Mouse (Mus musculus) hindbrain, embryonic 11.5 days (tissue): Measurements from ENCODE around the gene Mybbp1a. TPM values are rescaled to one million over a fixed set of nuclear protein-coding genes. Genes with fewer than 3 reads are reported as not detected.
A peak's percentile ranks its signal among the peaks of the same experiment; 100 is the strongest.

Source experiments
- ATAC-seq: fragments of 200-750 bp; cut with Nextera tagmentation; 2 replicates; pipeline ENCODE4 v1.8.0; 2017; ENCODE audit warnings: mild to moderate bottlenecking, moderate TSS enrichment, moderate library complexity; ENCODE audit not compliant: low FRiP score
- DNase-seq: peaks from one replicate; pipeline ENCODE4 v3.0.0-alpha.2; 2015; ENCODE audit warnings: low spot score
- H3K27ac ChIP-seq: fragments of 300-500 bp; sonication (generic); 2 replicates; pipeline ENCODE4 v1.5.1; 2014; ENCODE audit warnings: mild to moderate bottlenecking, low read depth, low read length
- H3K27me3 ChIP-seq: fragments of 300-500 bp; sonication (generic); 2 replicates; pipeline ENCODE4 v1.6.1; 2014; ENCODE audit warnings: mild to moderate bottlenecking, low read length, moderate library complexity, mixed read lengths; ENCODE audit not compliant: control insufficient read depth, insufficient read depth
- H3K36me3 ChIP-seq: fragments of 300-500 bp; sonication (generic); 2 replicates; pipeline ENCODE4 v1.6.1; 2014; ENCODE audit warnings: mild to moderate bottlenecking, low read length, moderate library complexity, mixed read lengths; ENCODE audit not compliant: control insufficient read depth, insufficient read depth
- H3K4me1 ChIP-seq: fragments of 300-500 bp; sonication (generic); replicated peaks from 2 replicates; pipeline ENCODE4 v1.6.1; 2014; ENCODE audit warnings: low read length, mixed read lengths; ENCODE audit not compliant: control insufficient read depth, insufficient read depth
- H3K4me2 ChIP-seq: fragments of 300-500 bp; sonication (generic); replicated peaks from 2 replicates; pipeline ENCODE4 v1.6.1; 2014; ENCODE audit warnings: mild to moderate bottlenecking, low read depth, low read length
- H3K4me3 ChIP-seq: fragments of 300-500 bp; sonication (generic); 2 replicates; pipeline ENCODE4 v1.5.1; 2014; ENCODE audit warnings: low read depth, low read length
- H3K9ac ChIP-seq: fragments of 300-500 bp; sonication (generic); 2 replicates; pipeline ENCODE4 v1.6.1; 2014; ENCODE audit warnings: low read depth, low read length
- H3K9me3 ChIP-seq: fragments of 300-500 bp; sonication (generic); 2 replicates; pipeline ENCODE4 v1.6.1; 2016; ENCODE audit warnings: low read length; ENCODE audit not compliant: control insufficient read depth
- WGBS: fragments of 180-500 bp; shearing (Covaris S2); extraction: QIAGEN DNeasy Blood & Tissue Kit; methylation state at CpG from one replicate; pipeline ENCODE4 v1.1.7; 2014; 5-methylcytosine and 5-hydroxymethylcytosine counted together
- polyA plus RNA-seq: library from polyadenylated mRNA; unstranded; fragments of >200 nt; fragmentation: Nextera tagmentation; extraction: Ambion mirVana; gene quantifications from 2 replicates; pipeline ENCODE4 v1.2.1, GENCODE M21; 2014

Gene Mybbp1a
- polyA plus RNA-seq, 1 experiment from 2014 or later = 112 TPM

GRCm38 (mm10) chr11:72418227-72418626 lies 22.9 kb upstream of the Mybbp1a start:
- H3K4me3 ChIP-seq = no peak overlapping the region
- no peak overlapping the region for H3K27ac ChIP-seq
- WGBS = 48% methylated on average over 8 of the region's 8 CpGs
- H3K4me2 ChIP-seq = no peak overlapping the region
- no peaks in the 10 kb centered on the region; the same call in 1 of the 2 replicates for H3K27me3 ChIP-seq
- H3K9me3 ChIP-seq = no peaks in the 10 kb centered on the region
- DNase-seq (no peak), ATAC-seq (no peak)
- peaks cover 3% of the 10 kb centered on the region; the same call in 1 of the 2 replicates for H3K4me1 ChIP-seq
- H3K9ac ChIP-seq = no peak overlapping the region
- H3K36me3 ChIP-seq = no peaks in the 10 kb centered on the region

- Histone ChIP-seq H3K27ac (no peak overlapping the region), H3K4me1 (peaks cover 3% of the 10 kb centered on the region; the same call in 1 of the 2 replicates), H3K36me3 (no peaks in the 10 kb centered on the region), H3K27me3 (no peaks in the 10 kb centered on the region; the same call in 1 of the 2 replicates), H3K4me3 (no peak overlapping the region), H3K9me3 (no peaks in the 10 kb centered on the region), H3K9ac (no peak overlapping the region), H3K4me2 (no peak overlapping the region)
- ATAC-seq (no peak), DNase-seq (no peak)
- WGBS = 86% methylated on average over 6 of the region's 6 CpGs
Measured at GRCm38 (mm10) chr11:72419006-72419405, 22.1 kb upstream of the Mybbp1a start.

GRCm38 (mm10) chr11:72420460-72421122 lies 20.6 kb upstream of the Mybbp1a start:
- H3K9ac ChIP-seq = no peak overlapping the region
- H3K27me3 ChIP-seq = no peaks in the 10 kb centered on the region
- H3K4me3 ChIP-seq = no peak overlapping the region
- H3K9me3 ChIP-seq = no peaks in the 10 kb centered on the region
- no peak for ATAC-seq
- no peak overlapping the region for H3K27ac ChIP-seq
- no peaks in the 10 kb centered on the region for H3K36me3 ChIP-seq
- WGBS = 85% methylated on average over 6 of the region's 6 CpGs
- no peak for DNase-seq
- H3K4me1 ChIP-seq = peaks cover 3% of the 10 kb centered on the region; the same call in 1 of the 2 replicates
- no peak overlapping the region for H3K4me2 ChIP-seq

GRCm38 (mm10) chr11:72421518-72422278 lies 19.5 kb upstream of the Mybbp1a start:
- ATAC-seq (no peak), DNase-seq (no peak)
- 85% methylated on average over 11 of the region's 11 CpGs for WGBS
- Histone ChIP-seq H3K9me3 (no peaks in the 10 kb centered on the region), H3K9ac (no peak overlapping the region), H3K4me2 (no peak overlapping the region), H3K4me1 (peaks cover 3% of the 10 kb centered on the region; the same call in 1 of the 2 replicates), H3K4me3 (no peak overlapping the region), H3K36me3 (no peaks in the 10 kb centered on the region), H3K27me3 (no peaks in the 10 kb centered on the region), H3K27ac (no peak overlapping the region)

- no peaks in the 10 kb centered on the region for H3K4me1 ChIP-seq
- no peak overlapping the region for H3K27ac ChIP-seq
- no peak for ATAC-seq
- no peak overlapping the region for H3K4me3 ChIP-seq
- H3K27me3 ChIP-seq = no peaks in the 10 kb centered on the region
- H3K4me2 ChIP-seq = no peak overlapping the region
- no peaks in the 10 kb centered on the region for H3K36me3 ChIP-seq
- no peaks in the 10 kb centered on the region for H3K9me3 ChIP-seq
- H3K9ac ChIP-seq = no peak overlapping the region
- DNase-seq = no peak
- 87% methylated on average over 4 of the region's 4 CpGs for WGBS
Measured at GRCm38 (mm10) chr11:72423686-72424085, 17.5 kb upstream of the Mybbp1a start.

- no peaks in the 10 kb centered on the region for H3K27me3 ChIP-seq
- H3K9ac ChIP-seq = no peak overlapping the region
- H3K4me1 ChIP-seq = no peaks in the 10 kb centered on the region
- ATAC-seq (no peak), DNase-seq (no peak)
- no peak overlapping the region for H3K4me2 ChIP-seq
- no peak overlapping the region for H3K4me3 ChIP-seq
- no peaks in the 10 kb centered on the region for H3K9me3 ChIP-seq
- H3K36me3 ChIP-seq = no peaks in the 10 kb centered on the region
- no peak overlapping the region for H3K27ac ChIP-seq
Measured at GRCm38 (mm10) chr11:72425201-72425600, 16.0 kb upstream of the Mybbp1a start.

- H3K9ac ChIP-seq = no peak overlapping the region
- no peaks in the 10 kb centered on the region for H3K36me3 ChIP-seq
- no peaks in the 10 kb centered on the region for H3K27me3 ChIP-seq
- no peaks in the 10 kb centered on the region for H3K9me3 ChIP-seq
- H3K4me3 ChIP-seq = no peak overlapping the region
- H3K4me1 ChIP-seq = no peaks in the 10 kb centered on the region
- no peak overlapping the region for H3K27ac ChIP-seq
- DNase-seq (no peak), ATAC-seq (no peak)
- H3K4me2 ChIP-seq = no peak overlapping the region
Measured at GRCm38 (mm10) chr11:72426884-72427283, 14.3 kb upstream of the Mybbp1a start.

GRCm38 (mm10) chr11:72428694-72429093 lies 12.5 kb upstream of the Mybbp1a start:
- Histone ChIP-seq H3K9me3 (no peaks in the 10 kb centered on the region), H3K27ac (no peak overlapping the region), H3K4me3 (no peak overlapping the region), H3K27me3 (no peaks in the 10 kb centered on the region), H3K4me2 (no peak overlapping the region), H3K9ac (no peak overlapping the region), H3K36me3 (no peaks in the 10 kb centered on the region), H3K4me1 (no peaks in the 10 kb centered on the region)
- ATAC-seq (no peak), DNase-seq (peak; percentile 79)
- WGBS = 1% methylated on average over 5 of the region's 5 CpGs

- Histone ChIP-seq H3K27ac (no peak overlapping the region), H3K27me3 (no peaks in the 10 kb centered on the region), H3K9ac (no peak overlapping the region), H3K4me3 (no peak overlapping the region), H3K4me2 (peak overlapping the region; percentile 18; the same call in 1 of the 2 replicates), H3K9me3 (no peaks in the 10 kb centered on the region), H3K4me1 (no peaks in the 10 kb centered on the region), H3K36me3 (no peaks in the 10 kb centered on the region)
- 42% methylated on average over 7 of the region's 7 CpGs for WGBS
- DNase-seq = peak; percentile 84
- ATAC-seq = peak; percentile 64
Measured at GRCm38 (mm10) chr11:72429288-72429690, 11.9 kb upstream of the Mybbp1a start.
